Mouse (Mus musculus) G1E (cell line): Measurements from ENCODE around the gene Creb5. TPM values are rescaled to one million over a fixed set of nuclear protein-coding genes. Genes with fewer than 3 reads are reported as not detected.

Source experiments
- ATAC-seq: 2 replicates; pipeline ENCODE4 v1.8.0; 2016; ENCODE audit warnings: mild to moderate bottlenecking; ENCODE audit not compliant: insufficient number of reproducible peaks, poor library complexity, low FRiP score, severe bottlenecking; ENCODE audit errors: extremely low read depth
- DNase-seq: peaks from one replicate; pipeline ENCODE4 v3.0.0; 2012; ENCODE audit warnings: low spot score
- H3K27me3 ChIP-seq: 2 replicates; pipeline ENCODE4 v1.6.1; 2012; ENCODE audit warnings: mild to moderate bottlenecking, low read length, inconsistent platforms; ENCODE audit not compliant: insufficient read depth
- H3K36me3 ChIP-seq: replicated peaks from 2 replicates; pipeline ENCODE3; 2012; ENCODE audit warnings: mild to moderate bottlenecking, inconsistent platforms
- H3K4me1 ChIP-seq: 2 replicates; pipeline ENCODE4 v1.6.1; 2012; ENCODE audit warnings: low read depth, low read length, inconsistent platforms, mixed read lengths; ENCODE audit not compliant: insufficient read depth
- H3K4me3 ChIP-seq: 2 replicates; pipeline ENCODE4 v1.5.1; 2012; ENCODE audit warnings: low read depth, mild to moderate bottlenecking, inconsistent platforms, low read length, moderate library complexity, mixed read lengths
- H3K9me3 ChIP-seq: replicated peaks from 2 replicates; pipeline ENCODE4 v1.6.1; 2012; ENCODE audit warnings: inconsistent platforms
- CTCF ChIP-seq: IDR thresholded peaks from 2 replicates; pipeline ENCODE4 v1.5.1; 2012; ENCODE audit warnings: low read depth, low read length, inconsistent platforms, mixed read lengths
- GATA1 ChIP-seq: IDR thresholded peaks from 2 replicates; pipeline ENCODE4 v1.6.1; 2012; ENCODE audit warnings: borderline replicate concordance, low read length, inconsistent platforms, mixed read lengths
- GATA2 ChIP-seq: IDR thresholded peaks from 2 replicates; pipeline ENCODE4 v1.6.1; 2012; ENCODE audit warnings: low read depth, low read length, inconsistent platforms, borderline replicate concordance
- POLR2AphosphoS5 ChIP-seq: IDR thresholded peaks from 2 replicates; pipeline ENCODE4 v1.6.1; 2012; ENCODE audit warnings: low read depth, low read length, inconsistent platforms; ENCODE audit not compliant: insufficient replicate concordance
- TAL1 ChIP-seq: conservative IDR thresholded peaks from 2 replicates; pipeline ENCODE4 v1.6.1; 2012; ENCODE audit warnings: low read depth, low read length, inconsistent platforms, mixed read lengths
- polyA plus RNA-seq: library from polyadenylated mRNA; stranded (reverse); fragments of >175 nt; gene quantifications from 2 replicates; pipeline ENCODE4 v1.2.3, GENCODE M21; 2012
- total RNA-seq, 2 experiments: library from RNA; stranded (forward) in 1 of 2; stranded (reverse) in 1 of 2; fragments of 200-1000 nt in 1 of 2; fragments of >200 nt in 1 of 2; fragmentation: Nextera tagmentation in 1 of 2; gene quantifications; 2 replicates each; pipeline ENCODE4 v1.2.3; 2014 to 2017

Gene Creb5
- total and polyA plus RNA-seq, 3 experiments: 0.44 TPM; not detected in 2

DNA sequence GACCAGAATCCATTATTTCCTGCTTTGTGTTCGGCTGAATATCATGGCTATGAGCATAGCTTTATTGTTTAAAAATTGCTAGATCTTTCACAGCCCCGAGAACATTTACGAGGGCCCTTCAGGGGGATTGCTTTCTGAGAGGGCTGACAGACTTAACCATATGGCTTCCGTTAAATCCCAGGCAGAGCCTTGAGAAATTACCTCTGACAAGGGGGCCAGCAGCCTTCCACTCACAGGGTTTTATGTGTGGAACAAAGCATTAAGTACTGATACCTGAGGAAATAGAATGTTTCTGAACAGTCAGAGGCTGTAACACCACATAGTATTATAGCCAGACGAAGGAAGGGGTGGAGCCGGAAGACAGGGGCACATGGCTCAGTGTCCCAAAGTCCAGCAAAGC lies 165.2 kb downstream of the Creb5 start:
- Histone ChIP-seq H3K4me3 (no peak overlapping the region), H3K27me3 (no peaks in the 10 kb centered on the region), H3K36me3 (no peaks in the 10 kb centered on the region), H3K4me1 (no peaks in the 10 kb centered on the region), H3K9me3 (peaks cover 69% of the 10 kb centered on the region)
- DNase-seq: no peak
- no peak for TF ChIP-seq GATA1
- TF ChIP-seq CTCF: no peak
- no peak for TF ChIP-seq POLR2AphosphoS5
- TF ChIP-seq TAL1: no peak
- TF ChIP-seq GATA2: no peak
- no peak for ATAC-seq

DNA sequence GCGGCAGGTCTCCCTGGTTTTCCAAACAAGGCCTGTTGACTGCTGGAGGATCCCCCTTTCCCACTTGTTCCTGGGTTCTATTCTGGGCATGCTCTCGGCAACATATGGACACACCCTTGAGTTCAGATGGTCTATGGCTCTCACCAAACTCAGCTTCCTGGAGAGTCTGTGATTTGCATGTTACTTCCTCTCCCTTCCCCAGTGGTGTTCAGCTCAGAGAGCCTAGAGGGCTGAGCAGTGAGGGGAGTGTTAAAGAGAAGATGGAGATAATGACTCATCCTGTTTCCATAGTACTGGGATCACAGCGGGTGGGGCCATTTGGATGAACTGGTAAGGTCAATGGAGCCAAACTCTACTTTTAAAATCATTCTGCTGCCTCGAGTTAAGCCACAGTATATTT lies 168.4 kb downstream of the Creb5 start:
- H3K9me3 ChIP-seq: peaks cover 59% of the 10 kb centered on the region
- no peaks in the 10 kb centered on the region for H3K36me3 ChIP-seq
- no peaks in the 10 kb centered on the region for H3K4me1 ChIP-seq
- ATAC-seq (no peak), DNase-seq (no peak)
- TF ChIP-seq POLR2AphosphoS5: no peak
- no peak for TF ChIP-seq GATA1
- no peak for TF ChIP-seq CTCF
- TF ChIP-seq TAL1: no peak
- TF ChIP-seq GATA2: no peak
- no peaks in the 10 kb centered on the region for H3K27me3 ChIP-seq
- H3K4me3 ChIP-seq: no peak overlapping the region

DNA sequence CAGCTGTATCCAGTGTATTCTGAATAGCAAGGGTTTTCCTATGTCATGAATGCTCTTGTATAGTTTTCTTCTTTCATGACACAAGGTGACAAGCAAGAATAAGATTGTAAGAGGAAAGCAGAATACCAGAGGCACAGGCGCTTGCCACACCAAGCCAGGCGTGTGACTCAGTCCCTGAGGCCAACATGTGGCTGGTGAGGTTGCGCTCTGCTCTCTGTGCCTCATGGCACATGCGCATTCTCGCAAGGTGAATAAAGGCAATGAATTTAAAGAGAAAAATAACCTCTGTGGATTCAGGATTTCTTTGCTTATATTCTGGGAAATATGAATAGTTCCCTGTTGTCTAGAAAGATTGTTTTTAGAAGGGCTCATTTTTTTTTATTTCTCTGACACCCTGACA lies 169.0 kb downstream of the Creb5 start:
- TF ChIP-seq GATA2: no peak
- TF ChIP-seq CTCF: no peak
- no peak for TF ChIP-seq TAL1
- TF ChIP-seq GATA1: no peak
- TF ChIP-seq POLR2AphosphoS5: no peak
- Histone ChIP-seq H3K4me1 (no peaks in the 10 kb centered on the region), H3K27me3 (no peaks in the 10 kb centered on the region), H3K4me3 (no peak overlapping the region), H3K9me3 (peaks cover 57% of the 10 kb centered on the region), H3K36me3 (no peaks in the 10 kb centered on the region)
- DNase-seq (no peak), ATAC-seq (no peak)

DNA sequence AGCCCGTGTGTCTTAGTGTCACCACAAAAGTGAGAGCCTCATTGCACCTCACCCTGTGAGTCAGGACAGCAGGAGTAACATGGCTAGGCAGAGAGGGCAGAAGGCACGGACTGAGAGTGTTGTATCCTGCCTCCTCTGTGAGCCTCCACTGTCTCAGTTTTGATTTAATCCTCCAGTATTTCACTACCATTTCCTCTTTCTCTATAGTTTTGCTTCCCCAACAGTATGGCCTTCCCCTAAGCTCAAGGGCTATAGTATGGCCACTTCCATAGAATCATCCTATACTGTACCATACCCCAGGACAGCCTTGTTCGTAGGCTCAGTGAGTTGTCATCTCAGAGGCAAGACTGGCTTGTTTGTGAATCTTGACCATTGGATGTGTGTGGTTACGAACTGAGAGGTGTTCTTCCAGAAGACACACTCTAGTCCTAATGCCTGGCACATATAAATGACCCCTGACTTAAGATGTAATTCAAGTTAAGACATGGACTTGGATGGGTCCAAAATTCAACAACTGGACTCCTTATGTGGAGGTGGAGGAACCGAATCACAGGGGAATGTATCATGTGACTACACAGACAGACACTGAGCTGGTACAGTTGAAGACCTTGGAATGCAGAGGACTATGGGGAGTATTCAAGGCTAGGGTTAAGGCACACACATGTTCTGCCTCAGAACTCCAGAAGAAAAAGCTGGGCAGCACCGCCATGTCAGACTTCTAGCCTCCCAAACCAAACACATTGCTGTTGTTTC lies 173.1 kb downstream of the Creb5 start:
- ATAC-seq (no peak), DNase-seq (no peak)
- Histone ChIP-seq H3K4me3 (no peak overlapping the region), H3K4me1 (no peaks in the 10 kb centered on the region), H3K9me3 (peaks cover 38% of the 10 kb centered on the region), H3K36me3 (no peaks in the 10 kb centered on the region), H3K27me3 (no peaks in the 10 kb centered on the region)
- TF ChIP-seq GATA2: no peak
- TF ChIP-seq GATA1: no peak
- no peak for TF ChIP-seq TAL1
- TF ChIP-seq CTCF: no peak
- no peak for TF ChIP-seq POLR2AphosphoS5

DNA sequence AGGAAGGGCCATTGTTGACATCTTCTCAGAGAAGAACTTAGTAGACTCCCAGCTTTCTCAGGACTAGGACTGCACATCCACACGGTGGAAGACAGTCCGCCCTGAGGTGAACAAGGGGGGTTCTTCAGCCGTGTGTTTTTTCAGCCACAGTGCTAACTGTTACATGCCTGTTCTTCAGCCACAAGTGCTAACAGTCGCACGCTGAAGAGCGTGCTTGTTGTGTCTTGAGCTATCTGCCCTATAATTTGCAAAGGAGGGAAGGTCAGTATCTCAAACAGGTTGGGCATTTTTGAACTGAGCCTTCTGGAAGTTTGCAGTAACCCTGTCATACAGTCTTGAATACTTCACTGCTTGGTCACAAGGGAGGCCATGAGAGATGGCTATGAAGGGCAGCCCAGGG lies 174.0 kb downstream of the Creb5 start:
- H3K9me3 ChIP-seq: peaks cover 33% of the 10 kb centered on the region
- no peak for DNase-seq
- H3K4me3 ChIP-seq: no peak overlapping the region
- H3K4me1 ChIP-seq: no peaks in the 10 kb centered on the region
- no peaks in the 10 kb centered on the region for H3K27me3 ChIP-seq
- no peaks in the 10 kb centered on the region for H3K36me3 ChIP-seq
- no peak for ATAC-seq
- TF ChIP-seq POLR2AphosphoS5 (no peak), CTCF (no peak), GATA1 (no peak), GATA2 (no peak), TAL1 (no peak)

DNA sequence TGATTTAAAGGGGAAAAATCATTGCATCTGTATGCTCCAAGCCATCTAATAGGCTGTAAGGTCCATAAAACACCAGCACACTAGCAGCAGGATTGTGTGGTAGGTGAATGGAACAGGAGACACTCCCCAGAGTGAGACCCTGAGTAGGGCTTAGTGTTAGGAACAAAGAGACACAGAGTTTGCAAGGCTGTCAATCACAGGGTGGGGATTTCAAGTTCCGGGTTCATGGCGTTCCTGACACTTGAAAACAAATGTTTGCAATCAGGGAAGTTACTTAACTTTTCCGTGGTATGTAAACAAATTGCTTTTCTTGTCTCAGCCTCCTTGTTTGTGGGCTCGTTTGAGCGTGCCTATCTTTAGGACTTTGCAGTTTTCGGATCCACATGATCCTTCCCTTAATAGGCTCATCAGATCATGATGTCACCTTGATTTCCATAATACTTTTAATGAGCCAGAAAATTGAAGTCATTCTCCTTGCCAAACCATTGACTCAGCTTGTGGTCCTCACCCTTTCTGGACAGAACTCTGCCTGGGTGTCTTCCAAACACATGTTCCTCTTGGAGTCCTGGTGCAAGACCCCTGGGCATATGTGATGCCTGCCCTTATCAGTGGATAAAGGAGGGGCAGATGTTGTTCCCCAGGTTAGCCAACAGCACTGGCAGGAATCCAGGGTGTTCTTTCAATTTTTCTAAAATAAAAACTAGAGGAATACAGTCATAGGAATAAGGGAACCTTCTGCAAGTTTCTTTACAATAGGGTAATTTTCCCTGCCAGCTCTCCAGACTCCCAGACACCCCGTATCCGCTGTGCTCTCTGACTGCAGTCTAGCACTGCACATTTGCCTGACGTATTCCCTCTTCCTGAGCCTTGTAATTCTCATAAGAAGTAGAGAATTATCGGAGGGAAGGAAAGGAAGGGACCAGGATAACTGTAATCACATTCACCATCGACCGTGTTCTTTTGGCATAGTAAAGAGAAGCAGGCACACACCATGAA lies 175.0 kb downstream of the Creb5 start:
- DNase-seq (no peak), ATAC-seq (no peak)
- Histone ChIP-seq H3K27me3 (no peaks in the 10 kb centered on the region), H3K36me3 (no peaks in the 10 kb centered on the region), H3K9me3 (peaks cover 33% of the 10 kb centered on the region), H3K4me1 (no peaks in the 10 kb centered on the region), H3K4me3 (no peak overlapping the region)
- TF ChIP-seq GATA2: no peak
- no peak for TF ChIP-seq TAL1
- no peak for TF ChIP-seq POLR2AphosphoS5
- TF ChIP-seq CTCF: no peak
- no peak for TF ChIP-seq GATA1
